Mouse (Mus musculus): ENCODE measurements at regions not wholly inside any gene's neighbourhood (a gene's known extent, or its start where the extent isn't known, plus 50 kb on each side); places are given as distances from the start of the nearest gene placed in this dataset.

GRCm38 (mm10) chr17:47293178-47293577 is 75.5 kb upstream of the Mrps10 start:
- no peak for ATAC-seq (ENCODE audit: low FRiP score)
- H3K4me3 ChIP-seq = no peak overlapping the region
- 88% methylated on average over 8 of the region's 8 CpGs for WGBS
- H3K27ac ChIP-seq = no peak overlapping the region
- peaks cover 11% of the 10 kb centered on the region for H3K36me3 ChIP-seq
- H3K9ac ChIP-seq = no peak overlapping the region
- H3K4me1 ChIP-seq (replicated peaks) = peaks cover 21% of the 10 kb centered on the region
- H3K9me3 ChIP-seq = no peaks in the 10 kb centered on the region
- H3K4me2 ChIP-seq = no peak overlapping the region
- H3K27me3 ChIP-seq = no peaks in the 10 kb centered on the region

GRCm38 (mm10) chr17:47291558-47291957 is 77.1 kb upstream of the Mrps10 start:
- ATAC-seq (ENCODE audit: low FRiP score) = no peak
- Histone ChIP-seq H3K9me3 (no peaks in the 10 kb centered on the region), H3K27ac (no peak overlapping the region), H3K27me3 (no peaks in the 10 kb centered on the region), H3K4me2 (no peak overlapping the region), H3K4me3 (no peak overlapping the region), H3K36me3 (peaks cover 27% of the 10 kb centered on the region), H3K4me1 (replicated peaks) (peaks cover 21% of the 10 kb centered on the region), H3K9ac (no peak overlapping the region)
- WGBS = 100% methylated on average over 1 of the region's 1 CpGs

- H3K9ac ChIP-seq = no peak overlapping the region
- WGBS = 95% methylated on average over 10 of the region's 10 CpGs
Observed at GRCm38 (mm10) chr17:47285616-47286015, 83.1 kb upstream of the Mrps10 start.

GRCm38 (mm10) chr17:47284236-47284635 is 84.5 kb upstream of the Mrps10 start:
- Histone ChIP-seq H3K27ac (0 out of 2 replicates have a peak overlapping the region, but pooled peaks have one; percentile 35), H3K27me3 (no peaks in the 10 kb centered on the region), H3K36me3 (peaks cover 25% of the 10 kb centered on the region), H3K4me1 (replicated peaks) (peaks cover 8% of the 10 kb centered on the region; the same call in 1 of the 2 replicates), H3K4me3 (no peak overlapping the region), H3K9me3 (no peaks in the 10 kb centered on the region), H3K9ac (no peak overlapping the region), H3K4me2 (no peak overlapping the region)
- no peak for ATAC-seq (ENCODE audit: low FRiP score)
- WGBS = 82% methylated on average over 11 of the region's 11 CpGs

More at GRCm38 (mm10) chr17:47285616-47286015, 83.1 kb upstream of the Mrps10 start:
- no peak overlapping the region for H3K4me2 ChIP-seq
- H3K27me3 ChIP-seq = no peaks in the 10 kb centered on the region
- H3K9me3 ChIP-seq = no peaks in the 10 kb centered on the region
- H3K4me3 ChIP-seq = no peak overlapping the region
- peaks cover 8% of the 10 kb centered on the region; the same call in 1 of the 2 replicates for H3K4me1 ChIP-seq (replicated peaks)
- peaks cover 28% of the 10 kb centered on the region for H3K36me3 ChIP-seq
- no peak for ATAC-seq (ENCODE audit: low FRiP score)
- H3K27ac ChIP-seq = no peak overlapping the region

- Histone ChIP-seq H3K9ac (no peak overlapping the region), H3K9me3 (no peaks in the 10 kb centered on the region), H3K27me3 (no peaks in the 10 kb centered on the region), H3K4me1 (replicated peaks) (peaks cover 8% of the 10 kb centered on the region; the same call in 1 of the 2 replicates), H3K4me2 (no peak overlapping the region), H3K36me3 (peaks cover 17% of the 10 kb centered on the region), H3K27ac (no peak overlapping the region), H3K4me3 (no peak overlapping the region)
- 78% methylated on average over 4 of the region's 4 CpGs for WGBS
- no peak; the same call in 1 of the 2 replicates for ATAC-seq (ENCODE audit: low FRiP score)
Observed at GRCm38 (mm10) chr17:47283158-47283557, 85.5 kb upstream of the Mrps10 start.

GRCm38 (mm10) chr17:47282476-47282875 is 86.2 kb upstream of the Mrps10 start:
- Histone ChIP-seq H3K36me3 (peaks cover 10% of the 10 kb centered on the region), H3K9ac (no peak overlapping the region), H3K4me1 (replicated peaks) (peaks cover 8% of the 10 kb centered on the region; the same call in 1 of the 2 replicates), H3K4me2 (no peak overlapping the region), H3K27me3 (no peaks in the 10 kb centered on the region), H3K4me3 (no peak overlapping the region), H3K27ac (no peak overlapping the region), H3K9me3 (no peaks in the 10 kb centered on the region)
- no peak for ATAC-seq (ENCODE audit: low FRiP score)
- WGBS = 51% methylated on average over 3 of the region's 3 CpGs

- H3K9me3 ChIP-seq = no peaks in the 10 kb centered on the region
- 0 out of 2 replicates have a peak, but pooled peaks cover 7% of the 10 kb centered on the region for H3K36me3 ChIP-seq
- ATAC-seq (ENCODE audit: low FRiP score) = no peak
- H3K4me3 ChIP-seq = no peak overlapping the region
- WGBS = 93% methylated on average over 5 of the region's 5 CpGs
- H3K27ac ChIP-seq = no peak overlapping the region
- H3K27me3 ChIP-seq = no peaks in the 10 kb centered on the region
- H3K4me2 ChIP-seq = no peak overlapping the region
- H3K9ac ChIP-seq = no peak overlapping the region
- peaks cover 4% of the 10 kb centered on the region; the same call in 1 of the 2 replicates for H3K4me1 ChIP-seq (replicated peaks)
Observed at GRCm38 (mm10) chr17:47277890-47278289, 90.8 kb upstream of the Mrps10 start.

- H3K27ac ChIP-seq = peak overlapping the region; percentile 31; the same call in 1 of the 2 replicates
- no peak for ATAC-seq (ENCODE audit: low FRiP score)
- 79% methylated on average over 6 of the region's 6 CpGs for WGBS
Observed at GRCm38 (mm10) chr17:47276639-47277038, 92.0 kb upstream of the Mrps10 start.

GRCm38 (mm10) chr17:47275796-47276311 is 92.8 kb upstream of the Mrps10 start:
- no peak overlapping the region for H3K4me3 ChIP-seq
- H3K27me3 ChIP-seq = no peaks in the 10 kb centered on the region
- peaks cover 4% of the 10 kb centered on the region; the same call in 1 of the 2 replicates for H3K4me1 ChIP-seq (replicated peaks)
- no peak overlapping the region for H3K4me2 ChIP-seq
- ATAC-seq (ENCODE audit: low FRiP score) = no peak
- no peaks in the 10 kb centered on the region for H3K9me3 ChIP-seq
- WGBS = 67% methylated on average over 19 of the region's 19 CpGs
- H3K9ac ChIP-seq = no peak overlapping the region
- H3K27ac ChIP-seq = no peak overlapping the region
- H3K36me3 ChIP-seq = 0 out of 2 replicates have a peak, but pooled peaks cover 7% of the 10 kb centered on the region

More at GRCm38 (mm10) chr17:47276639-47277038, 92.0 kb upstream of the Mrps10 start:
- H3K4me2 ChIP-seq = no peak overlapping the region
- peaks cover 4% of the 10 kb centered on the region; the same call in 1 of the 2 replicates for H3K4me1 ChIP-seq (replicated peaks)
- no peak overlapping the region for H3K9ac ChIP-seq
- no peaks in the 10 kb centered on the region for H3K9me3 ChIP-seq
- H3K4me3 ChIP-seq = no peak overlapping the region
- no peaks in the 10 kb centered on the region for H3K27me3 ChIP-seq
- H3K36me3 ChIP-seq = 0 out of 2 replicates have a peak, but pooled peaks cover 7% of the 10 kb centered on the region

GRCm38 (mm10) chr17:47273309-47273708 is 95.4 kb upstream of the Mrps10 start:
- Histone ChIP-seq H3K9ac (no peak overlapping the region), H3K27me3 (no peaks in the 10 kb centered on the region), H3K36me3 (0 out of 2 replicates have a peak, but pooled peaks cover 7% of the 10 kb centered on the region), H3K4me2 (no peak overlapping the region), H3K4me1 (replicated peaks) (peaks cover 4% of the 10 kb centered on the region; the same call in 1 of the 2 replicates), H3K9me3 (no peaks in the 10 kb centered on the region), H3K27ac (no peak overlapping the region), H3K4me3 (no peak overlapping the region)
- ATAC-seq (ENCODE audit: low FRiP score) = no peak
- WGBS = 91% methylated on average over 7 of the region's 7 CpGs

GRCm38 (mm10) chr17:47271979-47272677 is 96.6 kb upstream of the Mrps10 start:
- 95% methylated on average over 7 of the region's 7 CpGs for WGBS
- H3K9me3 ChIP-seq = no peaks in the 10 kb centered on the region
- no peak overlapping the region for H3K4me2 ChIP-seq
- H3K27me3 ChIP-seq = no peaks in the 10 kb centered on the region
- no peak overlapping the region for H3K27ac ChIP-seq
- H3K4me1 ChIP-seq (replicated peaks) = peaks cover 4% of the 10 kb centered on the region; the same call in 1 of the 2 replicates
- H3K36me3 ChIP-seq = peaks cover 12% of the 10 kb centered on the region
- H3K9ac ChIP-seq = no peak overlapping the region
- H3K4me3 ChIP-seq = no peak overlapping the region
- no peak for ATAC-seq (ENCODE audit: low FRiP score)

- H3K4me2 ChIP-seq = no peak overlapping the region
- H3K9me3 ChIP-seq = no peaks in the 10 kb centered on the region
- H3K9ac ChIP-seq = no peak overlapping the region
- peaks cover 5% of the 10 kb centered on the region; the same call in 1 of the 2 replicates for H3K4me1 ChIP-seq (replicated peaks)
- H3K36me3 ChIP-seq = peaks cover 8% of the 10 kb centered on the region
- ATAC-seq (ENCODE audit: low FRiP score) = no peak
- 89% methylated on average over 19 of the region's 19 CpGs for WGBS
- H3K4me3 ChIP-seq = no peak overlapping the region
- H3K27me3 ChIP-seq = no peaks in the 10 kb centered on the region
- H3K27ac ChIP-seq = no peak overlapping the region
Observed at GRCm38 (mm10) chr17:47269053-47269891, 99.4 kb upstream of the Mrps10 start.

All from hindbrain, embryonic 13.5 days (tissue).